Mouse (Mus musculus): ENCODE data around the gene Kri1. TPM values are rescaled to one million over a fixed set of nuclear protein-coding genes. Genes with fewer than 3 reads are reported as not detected.
"Not testable (repeated sequence)": the region's sequence is repeated elsewhere in the genome, so short reads cannot be mapped to it uniquely, and the experiment has no call there.

Gene Kri1
- total RNA-seq (2021): 10 to 100 TPM; 10.6 to 17.2 TPM
- long read RNA-seq, experiment 1, partial matches to known transcripts: 1 of 5 reads
- long read RNA-seq, experiment 1, other reads (novel, unspliced or antisense): 1 of 5 reads
- long read RNA-seq, experiment 2, partial matches to known transcripts: 2 of 6 reads
- long read RNA-seq, experiment 2, other reads (novel, unspliced or antisense): 1 of 6 reads

DNA sequence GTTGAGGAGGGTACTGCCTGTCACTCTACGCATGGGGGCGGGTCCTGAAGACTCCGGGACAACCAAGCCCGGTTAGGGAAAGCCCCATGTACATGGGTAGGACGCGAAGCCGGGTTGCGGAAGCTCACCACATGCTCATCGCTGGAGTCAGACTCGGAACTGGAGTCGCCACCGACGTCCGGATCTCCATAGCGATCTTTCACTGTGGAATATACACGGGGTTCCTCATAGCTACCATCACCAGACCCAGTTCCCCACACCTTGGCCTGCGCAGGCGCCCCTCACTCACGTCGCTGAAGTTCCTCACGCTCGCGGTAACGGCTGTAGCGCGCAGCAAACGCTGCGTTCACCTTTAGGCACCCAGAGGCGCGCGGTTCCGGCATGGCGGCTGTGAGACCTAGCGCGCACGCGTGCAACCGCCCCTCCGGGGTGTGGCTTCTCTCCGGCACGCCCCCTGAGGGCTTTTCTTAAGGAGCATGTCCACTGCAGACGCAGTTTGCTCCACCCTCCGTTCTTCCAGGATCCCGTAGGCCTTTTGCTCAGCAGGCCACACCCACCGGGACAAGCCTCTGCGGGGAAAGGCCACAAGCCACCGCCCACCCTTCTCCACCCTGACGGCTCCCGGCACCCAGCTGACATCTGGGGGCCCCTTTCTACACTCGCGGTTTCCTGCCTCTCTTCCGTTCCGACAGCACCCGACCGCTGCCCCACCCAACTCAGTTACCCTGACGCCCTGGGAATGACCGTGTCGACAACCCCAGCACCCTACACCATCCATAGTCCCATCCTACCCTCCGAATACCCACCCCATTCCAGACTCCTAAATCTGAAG is at the start of gene Kri1:
TSS of gene Kri1 (minus strand) at position 399 of the 832 bp plus-strand sequence.
- DNase-seq: peak; percentile 99 to 100

DNA sequence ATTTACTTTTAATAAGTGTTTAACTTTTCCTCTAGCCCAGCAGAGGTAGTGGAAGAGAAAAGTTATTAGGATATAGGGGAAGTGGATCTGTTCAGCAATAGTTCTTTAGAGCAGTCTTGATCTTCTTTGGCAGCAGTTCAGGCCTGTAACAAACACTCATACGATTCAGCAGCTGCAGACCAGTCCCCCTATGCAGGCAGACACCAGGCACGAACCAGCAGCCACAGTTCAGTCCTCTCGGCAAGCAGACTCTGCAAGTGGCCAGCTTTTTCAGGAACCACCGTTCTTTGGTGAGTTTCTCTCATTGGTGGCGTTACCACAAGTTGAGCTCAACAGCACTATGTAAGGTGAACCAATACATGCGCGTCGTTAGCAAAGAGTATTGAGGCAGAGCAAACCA is 48.7 kb upstream of the Kri1 start:
- DNase-seq: no peak

DNA sequence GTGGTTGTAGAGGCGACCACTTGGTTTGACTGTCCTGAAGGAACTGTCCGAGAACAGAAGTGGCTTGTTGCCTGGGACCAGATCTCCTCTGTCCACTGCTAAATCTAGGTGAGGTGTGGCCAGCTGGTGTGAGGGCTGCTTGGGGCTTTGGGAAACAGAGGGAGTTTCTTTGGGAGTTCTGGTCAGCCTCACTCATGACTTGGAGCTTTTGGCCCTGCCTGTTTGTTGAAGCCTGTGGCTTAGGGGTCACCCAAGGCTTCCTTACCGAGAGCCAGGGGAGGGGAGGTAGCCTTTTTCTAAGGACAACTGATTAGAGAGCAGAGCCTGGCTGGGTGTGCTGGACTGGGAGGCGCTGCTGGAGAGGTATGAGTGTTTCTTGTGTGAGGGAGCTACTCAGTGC is 47.6 kb upstream of the Kri1 start:
- DNase-seq: peak; percentile 62 to 70

DNA sequence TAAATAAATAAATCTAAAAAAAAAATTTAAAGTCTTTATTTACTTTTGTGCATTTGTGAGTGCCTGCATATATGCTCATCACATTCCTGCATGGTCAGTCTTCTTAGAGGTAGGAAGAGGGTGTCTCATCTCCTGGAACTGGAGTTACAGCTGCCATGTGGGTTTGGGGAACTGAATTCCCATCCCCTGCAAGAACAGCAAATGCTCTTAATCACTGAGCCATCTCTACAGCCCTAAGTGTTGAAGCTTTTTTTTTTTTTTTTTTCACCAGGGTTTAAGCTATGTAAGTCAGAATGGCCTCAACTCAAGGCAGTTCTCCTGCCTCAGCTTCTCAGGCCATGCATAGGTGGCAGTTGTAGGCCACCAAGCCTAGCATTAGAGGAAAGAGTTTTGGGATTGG is 47.0 kb upstream of the Kri1 start:
- no peak for DNase-seq

DNA sequence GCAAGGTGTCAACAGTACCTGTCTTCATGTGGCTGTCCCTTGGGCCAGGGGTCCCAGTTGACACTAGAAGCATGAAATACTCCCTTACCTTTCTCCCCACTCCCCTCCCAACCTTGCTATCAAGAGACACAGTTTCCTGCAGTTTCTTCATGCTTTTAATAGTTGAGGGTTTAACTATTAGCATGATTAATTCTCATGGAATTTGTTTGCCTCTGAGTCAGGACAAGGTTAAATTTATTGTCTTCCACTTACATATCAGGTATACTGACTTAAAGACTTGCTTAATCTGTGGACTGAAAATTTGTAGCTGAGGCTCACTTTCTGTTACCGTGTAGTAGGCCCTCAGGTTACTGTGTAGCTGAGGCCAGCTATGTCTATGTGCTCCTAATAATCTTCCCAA is 45.8 kb upstream of the Kri1 start:
- no peak for DNase-seq

DNA sequence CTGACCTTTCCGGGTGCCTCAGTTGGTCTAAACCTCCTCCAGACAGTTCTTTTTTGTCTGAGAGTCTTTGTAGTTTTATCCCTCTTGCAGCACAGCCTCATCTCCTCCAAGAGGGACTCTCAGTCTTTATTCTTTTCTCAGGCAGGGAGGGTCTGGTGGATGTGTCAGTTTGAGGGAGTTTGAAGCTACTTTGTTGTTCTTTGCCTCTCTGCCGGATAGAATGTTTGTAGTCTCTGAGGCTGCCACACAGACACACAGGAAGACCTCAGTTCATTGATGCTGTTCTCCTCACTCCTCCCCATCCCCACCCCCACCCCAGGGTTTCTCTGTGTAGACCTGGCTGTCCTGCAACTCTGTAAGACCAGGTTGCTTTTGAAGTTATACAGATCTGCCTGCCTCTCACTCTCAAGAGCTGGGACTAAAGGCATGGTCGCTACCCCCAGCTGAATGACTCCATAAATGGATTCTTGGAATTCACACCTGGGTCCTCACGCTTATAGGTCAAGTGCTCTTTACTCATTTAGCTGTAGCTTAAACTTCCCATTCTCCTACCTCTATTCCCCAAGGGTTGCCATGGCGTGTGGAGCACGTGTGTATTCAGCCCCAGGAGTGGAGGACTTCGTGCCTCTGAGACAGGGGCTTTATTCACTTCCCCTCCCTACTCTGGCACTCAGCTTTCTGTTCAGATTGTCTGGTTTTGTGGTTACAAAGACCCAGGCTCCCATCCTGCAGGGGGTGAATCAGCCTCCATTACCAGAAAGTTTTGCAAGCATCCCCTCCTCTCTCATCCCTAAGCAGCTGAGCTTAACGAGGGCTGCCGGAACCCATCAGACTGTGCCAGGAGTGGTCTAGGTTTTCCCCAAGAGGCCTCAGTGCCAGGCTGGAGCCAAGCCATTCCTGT is 44.6 kb upstream of the Kri1 start:
- DNase-seq: no peak

DNA sequence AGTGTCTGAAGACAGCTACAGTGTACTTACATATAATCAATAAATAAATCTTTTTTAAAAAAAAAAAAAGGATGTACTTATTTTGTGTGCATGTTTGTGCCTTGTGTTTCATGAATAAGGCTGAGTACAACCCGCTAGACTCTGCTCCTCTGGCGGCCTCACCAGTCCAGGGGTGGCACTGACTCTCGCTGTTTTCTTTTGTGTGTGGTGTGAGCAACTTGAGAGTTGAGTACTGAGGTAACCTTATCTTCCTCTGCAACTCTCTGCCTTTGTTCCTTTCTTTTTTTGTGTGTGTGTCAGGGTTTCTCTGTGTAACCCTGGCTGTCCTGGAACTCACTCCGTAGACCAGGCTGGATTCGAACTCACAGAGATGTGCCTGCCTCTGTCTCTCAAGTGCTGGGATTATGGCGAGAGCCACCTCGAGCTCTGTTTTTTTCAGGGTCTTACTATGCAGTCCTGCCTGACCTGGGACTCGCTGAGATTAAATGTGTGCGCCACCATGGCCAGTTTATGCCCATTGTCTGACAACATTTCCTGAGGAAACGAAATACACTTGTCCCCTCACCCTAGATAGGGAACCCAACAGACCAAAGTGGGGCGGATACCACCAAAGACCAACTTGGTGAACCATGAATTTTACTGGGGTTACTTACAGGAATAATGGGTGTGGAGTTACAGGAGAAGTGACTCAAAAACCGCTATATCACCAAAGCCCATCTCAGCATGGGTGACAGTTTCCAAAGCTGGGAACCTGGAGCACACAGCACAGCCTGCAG is 43.8 kb upstream of the Kri1 start:
- DNase-seq: no peak

DNA sequence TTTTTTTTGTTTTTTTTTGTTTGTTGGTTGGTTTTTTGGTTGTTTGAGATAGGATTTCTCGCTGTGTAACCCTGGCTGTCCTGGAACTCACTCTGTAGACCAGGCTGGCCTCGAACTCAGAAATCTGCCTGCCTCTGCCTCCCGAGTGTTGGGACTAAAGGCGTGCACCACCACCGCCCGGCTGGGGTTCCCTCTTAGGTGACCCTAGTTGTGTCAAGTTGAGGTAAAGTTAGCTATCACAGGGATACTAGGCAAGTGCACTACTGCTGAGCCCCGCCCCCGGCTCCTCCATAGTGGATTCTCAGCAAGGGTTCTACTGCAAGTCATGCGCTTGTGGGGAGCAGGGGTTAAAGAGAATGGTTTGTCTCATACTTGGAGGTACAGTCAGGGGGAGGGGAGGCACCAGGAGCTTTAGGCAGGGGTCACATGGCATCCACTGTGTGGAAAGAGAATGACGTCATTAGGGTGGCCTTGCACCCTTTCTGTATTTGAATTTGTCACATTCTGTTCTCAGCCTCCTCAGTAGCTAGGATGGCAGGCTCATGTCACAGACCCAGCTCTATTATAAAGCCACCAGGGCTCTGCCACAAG is 42.0 kb upstream of the Kri1 start:
- peak in 1 of 2 experiments; percentile 54 for DNase-seq

DNA sequence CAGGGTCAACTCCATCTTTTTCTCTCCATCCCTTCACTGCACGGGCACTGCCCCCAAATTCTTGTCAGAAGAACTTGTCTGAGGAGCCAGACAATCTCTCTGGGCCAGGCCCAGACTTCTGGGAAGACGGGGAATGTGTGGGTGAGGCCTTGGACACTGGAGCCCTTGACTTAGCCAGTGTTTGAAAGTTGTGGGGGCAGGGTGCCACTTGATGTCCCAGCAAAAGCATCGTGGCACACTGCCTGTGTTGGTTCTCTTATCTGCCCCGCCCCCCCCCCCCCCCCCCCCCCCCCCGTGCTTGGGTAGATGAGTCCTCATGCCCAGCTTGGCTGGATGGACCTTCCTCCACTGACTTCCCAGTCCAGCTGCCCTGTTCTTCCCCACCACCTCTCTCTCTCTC is 41.3 kb upstream of the Kri1 start:
- DNase-seq: peak; percentile 75 to 84

DNA sequence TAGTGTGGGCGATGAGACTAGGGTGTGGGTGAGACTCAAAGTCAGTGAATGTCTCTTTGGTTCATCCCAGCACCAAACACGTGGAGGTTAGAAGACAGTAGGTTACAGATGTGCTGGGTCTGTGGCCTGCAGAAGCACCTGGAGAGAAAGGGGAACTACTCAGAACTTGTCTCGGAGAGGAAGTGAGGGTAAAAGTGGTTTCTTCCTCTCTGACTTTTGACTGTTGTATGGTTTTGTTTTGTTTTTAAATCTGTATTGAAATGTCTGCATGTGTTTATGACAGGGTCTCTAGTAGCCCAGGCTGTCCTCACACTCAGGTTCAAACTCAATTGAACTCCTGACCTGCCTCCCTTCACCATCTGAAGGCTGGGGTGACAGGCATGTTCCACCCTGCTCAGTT is 40.3 kb upstream of the Kri1 start:
- no peak for DNase-seq

DNA sequence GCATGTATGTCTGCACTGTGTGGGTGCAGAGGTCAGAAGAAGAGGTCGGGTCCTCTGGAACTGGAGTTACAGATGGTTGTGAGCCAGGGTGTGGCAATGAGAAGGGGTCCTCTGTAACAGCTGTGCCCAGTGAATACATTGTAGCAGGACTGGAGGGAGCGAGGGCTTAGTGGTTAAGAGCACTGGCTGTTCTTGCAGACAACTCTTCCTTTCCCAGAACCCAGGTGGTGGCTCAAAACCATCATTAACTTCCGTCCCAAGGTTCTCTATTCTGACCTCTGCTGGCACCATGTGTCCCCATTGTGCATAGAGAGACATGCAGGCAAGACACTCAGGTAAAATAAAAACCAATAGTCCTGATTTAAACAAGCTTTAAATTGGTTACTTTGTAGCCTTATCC is 39.8 kb upstream of the Kri1 start:
- DNase-seq: no peak

DNA sequence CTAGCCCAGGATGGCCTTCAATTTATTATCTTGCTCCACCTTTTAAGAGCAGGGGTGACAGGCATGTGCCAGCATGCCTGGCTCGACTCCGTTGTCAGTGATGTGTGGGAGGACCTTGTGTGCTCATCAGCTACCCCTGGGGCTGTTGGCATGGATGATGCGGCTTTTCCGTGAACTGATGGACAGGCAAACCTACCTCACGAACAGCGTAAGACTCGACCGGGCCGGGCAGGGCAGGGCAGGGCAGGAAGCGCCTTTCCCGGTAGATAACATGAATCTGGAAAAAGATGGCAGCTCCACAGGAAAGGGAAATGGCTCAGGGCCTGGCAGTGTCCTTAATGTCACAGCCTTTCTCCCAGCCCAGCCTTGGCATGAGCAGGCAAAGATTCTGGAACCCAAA is 36.5 kb upstream of the Kri1 start:
- DNase-seq: no peak

DNA sequence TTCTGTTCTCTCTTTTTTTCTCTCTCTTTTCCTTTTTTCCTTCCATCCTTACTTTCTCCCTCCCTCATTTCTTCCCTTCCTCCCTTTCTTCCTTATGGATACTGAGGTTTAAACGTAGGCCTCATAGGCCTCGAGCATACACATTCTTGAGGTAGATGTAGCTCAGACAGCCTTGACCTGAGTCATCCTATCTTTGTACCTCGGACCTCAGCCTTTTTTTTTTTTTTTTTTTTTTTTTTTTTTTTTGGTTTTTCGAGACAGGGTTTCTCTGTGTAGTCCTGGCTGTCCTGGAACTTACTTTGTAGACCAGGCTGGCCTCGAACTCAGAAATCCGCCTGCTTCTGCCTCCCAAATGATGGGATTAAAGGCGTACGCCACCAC is 35.1 kb upstream of the Kri1 start:
- DNase-seq: not testable (repeated sequence)

DNA sequence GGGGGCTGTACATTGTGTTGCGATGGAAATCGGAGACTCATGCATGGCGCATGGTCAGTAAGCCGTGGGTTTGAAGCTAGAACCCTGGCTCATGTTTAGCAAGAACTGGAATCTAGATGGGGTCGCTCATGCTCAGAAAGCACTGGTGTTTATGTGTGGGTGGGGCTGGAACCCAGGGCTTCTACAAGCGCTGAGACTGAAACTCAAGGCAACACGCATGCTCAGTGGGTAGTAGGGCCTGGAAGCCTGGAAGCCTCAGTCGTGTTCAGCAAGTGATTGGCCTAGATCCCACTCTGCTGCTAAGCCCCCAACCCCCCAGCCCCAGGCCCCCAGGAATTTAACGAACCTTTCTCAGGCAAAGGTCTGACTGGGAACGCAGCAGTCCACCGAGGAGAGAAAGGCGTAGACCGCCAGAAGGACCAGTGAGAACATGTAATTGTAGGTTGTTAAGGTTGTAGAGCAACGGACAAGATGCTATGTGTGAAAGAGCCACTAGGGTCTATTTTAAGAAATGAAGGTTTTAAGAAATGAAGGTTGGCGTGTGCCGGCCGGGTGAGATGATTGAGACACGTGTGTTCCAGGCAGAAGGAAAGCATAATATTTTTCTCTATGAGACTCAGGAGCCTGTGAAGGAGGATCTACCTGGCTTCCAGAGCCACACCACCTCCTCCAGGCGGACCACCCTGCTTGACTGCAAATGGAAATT is 34.6 kb upstream of the Kri1 start:
- no peak for DNase-seq

DNA sequence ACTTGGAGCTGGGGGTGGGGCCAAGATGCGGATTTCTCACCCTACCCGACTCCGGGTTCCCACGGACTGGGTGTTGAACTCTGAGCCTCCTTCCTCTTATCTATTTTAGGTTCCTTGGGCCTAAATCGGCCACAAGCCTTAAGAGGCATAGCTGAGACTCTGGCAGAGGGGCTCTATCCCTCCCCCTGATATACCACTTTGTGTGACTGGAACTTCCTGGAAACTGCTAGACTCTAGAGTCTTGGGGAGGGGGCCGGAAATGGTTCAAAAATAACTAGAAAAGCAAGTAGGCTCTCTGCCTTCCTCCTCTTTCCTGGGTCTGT is 33.7 kb upstream of the Kri1 start:
- peak; percentile 57 to 66 for DNase-seq

DNA sequence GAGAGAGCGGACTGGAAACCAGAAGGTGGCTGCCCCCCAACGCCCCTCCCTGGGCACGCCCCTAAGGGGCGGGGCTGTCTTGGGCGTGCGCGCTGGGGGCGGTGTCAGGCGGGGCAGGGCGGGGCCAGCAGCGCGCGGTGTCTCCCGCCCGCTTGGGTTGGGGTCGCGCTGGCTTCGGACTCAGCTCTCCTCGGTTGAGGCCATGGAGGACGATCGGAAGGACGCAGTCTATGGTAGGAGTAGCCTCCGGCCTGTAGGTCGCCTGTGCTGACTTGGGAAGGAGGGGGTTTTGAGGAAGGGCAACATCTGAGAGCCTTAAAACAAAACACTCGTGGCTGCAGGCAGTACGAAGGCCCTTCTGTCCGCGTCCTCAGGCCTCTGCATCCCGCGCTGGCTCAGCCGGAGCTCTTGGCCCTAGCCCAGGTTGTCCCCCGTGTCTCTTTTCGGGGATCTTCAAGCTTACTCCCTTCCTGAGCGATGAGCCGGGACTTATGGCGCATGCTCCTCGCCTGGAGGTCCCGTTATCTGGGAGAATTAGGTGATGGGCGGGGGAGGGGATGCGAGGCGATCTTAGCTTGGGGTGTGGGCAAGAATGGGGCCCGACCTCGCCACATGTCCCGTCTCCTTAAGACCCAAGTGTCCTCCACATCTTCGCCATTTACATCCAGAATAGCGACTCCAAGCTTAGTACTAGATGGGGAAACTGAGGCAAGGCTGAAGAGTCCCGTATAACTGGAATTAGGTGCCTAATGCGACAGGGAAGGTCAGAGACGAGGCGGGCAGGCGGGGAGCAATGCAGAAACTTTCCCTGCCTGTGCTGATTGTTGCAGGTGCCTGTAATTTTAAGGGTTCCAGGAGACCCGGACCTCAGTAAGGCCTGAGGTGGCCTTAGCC is 33.1 kb upstream of the Kri1 start, which contains the start of gene Slc44a2:
TSS of gene Slc44a2 (plus strand) at position 80 of the 894 bp plus-strand sequence.
- peak; percentile 90 to 93 for DNase-seq

DNA sequence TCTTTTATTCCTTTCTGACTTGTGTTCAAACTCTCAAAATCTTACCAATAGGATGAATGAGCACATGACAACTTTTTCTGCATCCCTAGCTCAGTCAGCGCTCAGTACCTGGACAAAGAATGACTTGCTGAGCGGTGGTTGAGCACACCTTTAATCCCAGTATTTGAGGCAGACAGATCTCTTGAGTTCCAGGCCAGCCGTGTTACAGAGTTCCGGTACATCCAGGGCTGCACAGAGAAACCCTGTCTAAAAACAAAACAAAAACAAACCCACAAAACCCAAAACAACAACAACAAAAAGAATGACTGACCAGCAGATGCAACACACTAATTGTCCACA is 32.5 kb upstream of the Kri1 start:
- DNase-seq: no peak

DNA sequence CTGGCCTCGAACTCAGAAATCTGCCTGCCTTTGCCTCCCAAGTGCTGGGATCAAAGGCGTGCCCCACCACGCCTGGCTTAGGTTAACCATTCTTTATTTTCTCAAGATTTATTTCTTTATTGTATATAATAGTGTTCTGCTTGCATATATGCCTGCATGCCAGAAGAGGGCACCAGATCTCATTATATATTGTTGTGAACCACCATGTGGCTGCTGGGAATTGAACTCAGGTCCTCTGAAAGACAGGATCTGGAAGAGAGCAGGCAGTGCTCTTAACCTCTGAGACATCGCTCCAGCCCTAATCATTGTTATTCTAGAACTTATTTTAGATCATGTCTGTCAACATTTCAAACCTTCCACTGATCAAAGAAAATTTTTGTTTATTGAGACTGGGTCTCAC is 31.7 kb upstream of the Kri1 start:
- no peak for DNase-seq

DNA sequence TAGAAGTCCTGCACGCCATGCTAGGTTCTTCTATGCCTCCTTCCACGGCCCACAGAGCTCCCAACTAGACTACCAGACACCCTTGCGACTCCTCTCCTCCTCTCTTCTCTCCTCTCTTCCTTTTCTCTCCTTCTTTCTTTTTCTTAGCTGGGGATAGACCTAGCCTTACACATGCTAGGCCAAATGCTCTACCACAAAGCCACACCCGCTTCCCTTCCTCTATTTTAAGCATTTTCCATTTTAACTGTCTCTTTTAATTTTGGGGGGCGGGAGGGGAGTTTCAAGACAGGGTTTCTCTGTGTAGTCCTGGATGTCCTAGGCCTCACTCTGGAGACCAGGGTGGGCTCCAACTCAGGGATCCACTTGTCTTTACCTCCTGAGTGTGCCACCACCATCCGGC is 31.0 kb upstream of the Kri1 start:
- DNase-seq: no peak

DNA sequence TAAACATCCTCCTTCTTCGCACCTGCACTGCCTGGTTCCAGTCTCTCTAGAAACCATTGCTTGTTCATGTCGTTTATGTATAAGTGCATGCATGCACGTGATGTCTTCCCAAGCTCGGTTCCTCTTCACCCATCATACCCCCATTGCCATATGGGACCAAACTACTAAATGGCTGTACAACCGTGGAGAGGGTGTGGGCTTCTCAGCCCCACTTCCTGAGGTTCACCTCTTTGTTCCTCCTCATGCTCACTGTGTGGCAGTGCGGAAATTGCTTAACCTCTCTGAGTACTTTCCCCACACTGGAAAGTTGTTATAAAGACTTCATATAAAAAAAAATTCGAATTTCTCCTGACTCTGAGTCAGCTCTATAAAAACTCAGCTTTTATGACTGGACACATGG is 28.9 kb upstream of the Kri1 start:
- DNase-seq: no peak
